Mouse (Mus musculus) heart, embryonic 14.5 days (tissue): ENCODE results near the gene 9930022D16Rik. TPM values are rescaled to one million over a fixed set of nuclear protein-coding genes. Genes with fewer than 3 reads are reported as not detected.

Experiments used
- ATAC-seq: fragments of 200-750 bp; cut with Nextera tagmentation; 2 replicates; pipeline ENCODE4 v1.8.0; 2017; ENCODE audit warnings: low read depth, moderate TSS enrichment; ENCODE audit not compliant: insufficient number of reproducible peaks, insufficient read depth, low FRiP score
- H3K27ac ChIP-seq, 2 experiments: fragments of 200-500 bp in 1 of 2; fragments of 300-500 bp in 1 of 2; sonication (generic) in 1 of 2; replicated peaks in 1 of 2; 2 replicates each; pipeline ENCODE4 v1.5.1; 2012 to 2014; ENCODE audit warnings: low read depth in 2 of 2, low read length in 2 of 2, control low read depth in 1 of 2, mild to moderate bottlenecking in 1 of 2, mixed read lengths in 1 of 2; ENCODE audit not compliant: control insufficient read depth in 1 of 2, insufficient read depth in 1 of 2
- H3K27me3 ChIP-seq: fragments of 300-500 bp; sonication (generic); 2 replicates; pipeline ENCODE4 v1.6.1; 2014; ENCODE audit warnings: mild to moderate bottlenecking, low read length, control low read depth; ENCODE audit not compliant: control insufficient read depth, insufficient read depth
- H3K36me3 ChIP-seq: fragments of 300-500 bp; sonication (generic); 2 replicates; pipeline ENCODE4 v1.6.1; 2014; ENCODE audit warnings: mild to moderate bottlenecking, control low read depth, low read length, mixed read lengths; ENCODE audit not compliant: control insufficient read depth, insufficient read depth
- H3K4me1 ChIP-seq, 2 experiments: fragments of 200-500 bp in 1 of 2; fragments of 300-500 bp in 1 of 2; sonication (generic) in 1 of 2; 2 replicates each; pipeline ENCODE4 v1.6.1; 2012 to 2014; ENCODE audit warnings: low read length in 2 of 2, control low read depth in 1 of 2, mixed read lengths in 1 of 2; ENCODE audit not compliant: control insufficient read depth in 2 of 2, insufficient read depth in 2 of 2
- H3K4me2 ChIP-seq: fragments of 300-500 bp; sonication (generic); 2 replicates; pipeline ENCODE4 v1.6.1; 2014; ENCODE audit warnings: mild to moderate bottlenecking, low read length
- H3K4me3 ChIP-seq, 2 experiments: fragments of 200-500 bp in 1 of 2; fragments of 300-500 bp in 1 of 2; sonication (generic) in 1 of 2; 2 replicates each; pipeline ENCODE4 v1.5.1; 2012 to 2014; ENCODE audit warnings: low read length in 2 of 2, mild to moderate bottlenecking in 2 of 2, control low read depth in 1 of 2, low read depth in 1 of 2, moderate library complexity in 1 of 2; ENCODE audit not compliant: control insufficient read depth in 1 of 2, insufficient read depth in 1 of 2
- H3K9ac ChIP-seq: fragments of 300-500 bp; sonication (generic); 2 replicates; pipeline ENCODE4 v1.6.1; 2014; ENCODE audit warnings: mild to moderate bottlenecking, low read length
- H3K9me3 ChIP-seq: fragments of 300-500 bp; sonication (generic); 2 replicates; pipeline ENCODE4 v1.6.1; 2016; ENCODE audit warnings: low read length, control low read depth; ENCODE audit not compliant: control insufficient read depth
- WGBS: fragments of 180-500 bp; shearing (Covaris S2); extraction: QIAGEN DNeasy Blood & Tissue Kit; methylation state at CpG from one replicate; pipeline ENCODE4 v1.1.7; 2014; 5-methylcytosine and 5-hydroxymethylcytosine counted together
- polyA plus RNA-seq: library from polyadenylated mRNA; unstranded; fragments of >200 nt; fragmentation: Nextera tagmentation; extraction: Ambion mirVana; gene quantifications from 2 replicates; pipeline ENCODE4 v1.2.1, GENCODE M21; 2014

9930022D16Rik gene
- polyA plus RNA-seq, 1 experiment from 2014 or later, result not detected

GRCm38 (mm10) chr11:109416709-109417420 is 3.1 kb downstream of the 9930022D16Rik start:
- Histone ChIP-seq H3K9me3 (no peaks in the 10 kb centered on the region), H3K4me3 (no peak overlapping the region), H3K27ac (no peak overlapping the region), H3K36me3 (no peaks in the 10 kb centered on the region), H3K9ac (no peak overlapping the region), H3K4me1 (peaks cover 0 to 3% of the 10 kb centered on the region in 2 experiments; a peak in 2 of 4 replicates), H3K27me3 (no peaks in the 10 kb centered on the region), H3K4me2 (no peak overlapping the region)
- WGBS, result 64% methylated on average over 8 of the region's 8 CpGs
- no peak for ATAC-seq

GRCm38 (mm10) chr11:109417472-109418040 is 3.8 kb downstream of the 9930022D16Rik start:
- H3K4me3 ChIP-seq, result no peak overlapping the region
- ATAC-seq, result no peak
- H3K4me2 ChIP-seq, result no peak overlapping the region
- no peak overlapping the region for H3K9ac ChIP-seq
- 0 out of 2 replicates have a peak, but pooled peaks cover 3% of the 10 kb centered on the region for H3K9me3 ChIP-seq
- 75% methylated on average over 9 of the region's 9 CpGs for WGBS
- H3K27ac ChIP-seq, result no peak overlapping the region
- H3K36me3 ChIP-seq, result no peaks in the 10 kb centered on the region
- H3K27me3 ChIP-seq, result no peaks in the 10 kb centered on the region
- peaks cover 0 to 3% of the 10 kb centered on the region in 2 experiments; a peak in 2 of 4 replicates for H3K4me1 ChIP-seq

GRCm38 (mm10) chr11:109419461-109419860 is 5.7 kb downstream of the 9930022D16Rik start:
- no peak for ATAC-seq
- peaks cover 0 to 3% of the 10 kb centered on the region in 2 experiments; a peak in 2 of 4 replicates for H3K4me1 ChIP-seq
- 54% methylated on average over 4 of the region's 4 CpGs for WGBS
- no peak overlapping the region for H3K9ac ChIP-seq
- no peaks in the 10 kb centered on the region for H3K36me3 ChIP-seq
- H3K27ac ChIP-seq, result no peak overlapping the region
- no peak overlapping the region for H3K4me3 ChIP-seq
- H3K4me2 ChIP-seq, result no peak overlapping the region
- H3K9me3 ChIP-seq, result 0 out of 2 replicates have a peak, but pooled peaks cover 3% of the 10 kb centered on the region
- no peaks in the 10 kb centered on the region for H3K27me3 ChIP-seq

- H3K9me3 ChIP-seq, result 0 out of 2 replicates have a peak, but pooled peaks cover 3% of the 10 kb centered on the region
- peak overlapping the region; percentile 49 for H3K4me2 ChIP-seq
- no peak overlapping the region for H3K4me3 ChIP-seq
- no peaks in the 10 kb centered on the region for H3K36me3 ChIP-seq
- H3K9ac ChIP-seq, result 0 out of 2 replicates have a peak overlapping the region, but pooled peaks have one; percentile 36
- peaks cover 0 to 3% of the 10 kb centered on the region in 2 experiments; a peak in 2 of 4 replicates for H3K4me1 ChIP-seq
- 34% methylated on average over 16 of the region's 16 CpGs for WGBS
- H3K27me3 ChIP-seq, result no peaks in the 10 kb centered on the region
- H3K27ac ChIP-seq, result no peak overlapping the region
- no peak for ATAC-seq
These were observed 6.3 kb downstream of the 9930022D16Rik start for GRCm38 (mm10) chr11:109419961-109420566.

- WGBS, result 84% methylated on average over 14 of the region's 14 CpGs
- Histone ChIP-seq H3K36me3 (no peaks in the 10 kb centered on the region), H3K27me3 (no peaks in the 10 kb centered on the region), H3K4me1 (peaks cover 0 to 3% of the 10 kb centered on the region in 2 experiments; a peak in 2 of 4 replicates), H3K9ac (no peak overlapping the region), H3K4me2 (0 out of 2 replicates have a peak overlapping the region, but pooled peaks have one; percentile 49), H3K27ac (no peak overlapping the region), H3K9me3 (0 out of 2 replicates have a peak, but pooled peaks cover 3% of the 10 kb centered on the region), H3K4me3 (no peak overlapping the region)
- ATAC-seq, result no peak
These were observed 6.8 kb downstream of the 9930022D16Rik start for GRCm38 (mm10) chr11:109420567-109420962.

GRCm38 (mm10) chr11:109421205-109421604 is 7.5 kb downstream of the 9930022D16Rik start:
- Histone ChIP-seq H3K4me2 (no peak overlapping the region), H3K4me3 (no peak overlapping the region), H3K36me3 (no peaks in the 10 kb centered on the region), H3K9me3 (0 out of 2 replicates have a peak, but pooled peaks cover 3% of the 10 kb centered on the region), H3K9ac (no peak overlapping the region), H3K27me3 (no peaks in the 10 kb centered on the region), H3K27ac (no peak overlapping the region), H3K4me1 (peaks cover 0 to 3% of the 10 kb centered on the region in 2 experiments; a peak in 2 of 4 replicates)
- no peak for ATAC-seq
- 80% methylated on average over 5 of the region's 5 CpGs for WGBS

GRCm38 (mm10) chr11:109422263-109422662 is 8.5 kb downstream of the 9930022D16Rik start:
- H3K4me3 ChIP-seq, result no peak overlapping the region
- H3K36me3 ChIP-seq, result no peaks in the 10 kb centered on the region
- H3K4me1 ChIP-seq, result peaks cover 2 to 8% of the 10 kb centered on the region in 2 experiments; a peak in 2 of 4 replicates
- H3K27ac ChIP-seq, result no peak overlapping the region
- no peak for ATAC-seq
- no peaks in the 10 kb centered on the region for H3K27me3 ChIP-seq
- 98% methylated on average over 4 of the region's 4 CpGs for WGBS
- H3K9me3 ChIP-seq, result 0 out of 2 replicates have a peak, but pooled peaks cover 3% of the 10 kb centered on the region
- no peak overlapping the region for H3K9ac ChIP-seq
- H3K4me2 ChIP-seq, result no peak overlapping the region
